Mouse (Mus musculus) kidney, postnatal 36 days (tissue): ENCODE measurements around the gene Ghrh.
"Not testable (repeated sequence)": the region's sequence is repeated elsewhere in the genome, so short reads cannot be mapped to it uniquely, and the experiment has no call there.

Source experiments
- DNase-seq, 2 experiments: peaks; one replicate each; pipeline ENCODE4 v3.0.0; 2021 to 2022; ENCODE audit warnings: mixed read lengths in 2 of 2

Ghrh gene

DNA sequence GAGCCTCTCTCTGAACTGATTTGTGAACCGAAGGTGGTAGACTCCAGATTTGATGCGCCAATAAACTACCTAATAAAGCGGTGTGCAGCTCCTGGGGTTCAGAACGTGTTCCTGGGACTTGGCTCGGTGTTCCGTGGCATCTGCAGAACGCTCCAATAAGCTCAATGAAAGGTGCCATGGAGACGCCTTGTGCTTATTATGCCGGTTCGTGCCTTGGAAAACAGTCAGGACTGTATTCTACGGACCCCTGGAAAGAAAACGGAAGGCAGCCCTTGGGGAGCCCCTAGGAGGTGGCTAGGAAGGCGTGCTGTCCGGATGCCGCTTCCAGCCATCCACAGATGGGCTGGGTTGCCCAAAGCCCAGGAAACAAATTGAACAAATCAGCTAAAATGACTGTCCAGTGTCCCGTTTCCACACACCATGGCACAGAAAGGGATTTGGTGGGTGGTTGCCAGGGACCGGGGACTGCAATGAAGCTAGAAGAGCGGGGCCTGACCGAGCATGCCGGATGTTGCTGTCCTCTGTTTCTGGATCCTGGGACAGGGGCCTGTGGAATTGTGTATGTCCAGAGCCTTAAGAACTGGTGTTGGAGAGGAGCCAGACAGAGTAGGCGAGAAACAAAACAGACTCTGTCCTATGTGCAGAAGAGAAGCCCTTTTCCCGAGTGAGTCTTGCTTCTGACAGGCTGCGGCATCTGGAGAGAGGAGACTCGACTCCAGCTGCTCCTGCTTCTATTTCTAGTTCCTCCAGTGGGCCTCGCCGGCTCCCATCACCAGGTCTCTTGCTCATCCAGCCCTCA lies at the start of gene Ghrh:
TSS of gene Ghrh (minus strand) at position 146 of the 799 bp plus-strand sequence.
- DNase-seq: no peak

DNA sequence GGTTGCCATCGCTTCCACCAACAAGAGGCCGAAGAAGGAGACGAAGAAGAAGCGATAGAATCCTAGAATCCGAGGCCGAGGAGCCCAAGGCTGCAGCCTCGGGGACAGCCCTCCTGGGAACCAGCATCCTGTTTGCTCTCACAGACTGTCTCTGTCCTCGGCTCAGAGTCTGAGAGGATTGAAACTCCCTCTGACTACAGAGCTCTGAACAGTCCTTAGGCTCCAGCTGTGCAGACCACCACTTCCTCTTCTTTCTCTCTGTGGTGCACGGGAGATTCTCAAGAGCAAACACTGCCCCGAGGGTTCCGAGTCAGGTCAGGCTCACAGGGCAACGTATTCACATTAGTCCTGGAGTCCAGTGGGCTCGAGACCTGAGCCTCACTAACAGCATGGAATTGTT lies 48.7 kb upstream of the Ghrh start:
- no peak for DNase-seq

DNA sequence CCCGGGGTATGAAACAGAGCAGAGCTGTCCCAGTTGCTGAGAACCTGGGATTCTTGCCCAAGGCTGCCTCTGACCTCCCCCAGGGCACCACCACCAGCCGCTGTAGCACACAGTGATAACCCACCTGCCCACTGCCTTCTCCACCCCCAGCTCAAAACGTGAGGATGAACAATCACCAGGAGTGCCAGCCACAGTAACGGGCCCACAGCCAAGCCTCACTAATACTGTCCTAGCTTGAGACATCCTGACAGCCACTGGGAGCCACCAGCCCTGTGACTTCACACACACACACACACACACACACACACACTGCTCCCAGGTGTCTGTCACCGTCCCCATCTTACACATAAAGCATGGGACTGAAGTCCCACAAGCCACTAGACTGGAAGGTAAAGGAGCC lies 48.1 kb upstream of the Ghrh start:
- no peak for DNase-seq

GRCm38 (mm10) chr2:157394868-157395267 lies 47.6 kb upstream of the Ghrh start:
- DNase-seq: no peak

DNA sequence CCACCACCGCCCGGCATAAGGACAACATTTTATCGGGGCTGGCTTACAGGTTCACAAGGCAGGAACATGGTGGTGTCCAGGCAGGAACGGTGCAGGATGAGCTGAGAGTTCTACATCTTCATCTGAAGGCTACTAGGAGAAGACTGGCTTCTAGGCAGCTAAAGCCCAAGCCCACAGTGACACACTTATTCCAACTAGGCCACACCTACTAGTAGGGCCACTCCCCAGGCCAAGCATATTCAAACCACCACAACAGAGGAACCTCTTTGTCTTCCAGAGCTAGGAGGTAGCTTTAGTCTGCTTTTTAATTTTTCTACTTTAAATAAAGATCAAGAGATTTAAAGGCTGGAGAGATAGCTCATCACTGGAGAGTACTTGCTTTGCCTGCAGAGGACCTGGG lies 46.2 kb upstream of the Ghrh start:
- DNase-seq: no peak

GRCm38 (mm10) chr2:157392331-157392730 lies 45.0 kb upstream of the Ghrh start:
- no peak for DNase-seq

DNA sequence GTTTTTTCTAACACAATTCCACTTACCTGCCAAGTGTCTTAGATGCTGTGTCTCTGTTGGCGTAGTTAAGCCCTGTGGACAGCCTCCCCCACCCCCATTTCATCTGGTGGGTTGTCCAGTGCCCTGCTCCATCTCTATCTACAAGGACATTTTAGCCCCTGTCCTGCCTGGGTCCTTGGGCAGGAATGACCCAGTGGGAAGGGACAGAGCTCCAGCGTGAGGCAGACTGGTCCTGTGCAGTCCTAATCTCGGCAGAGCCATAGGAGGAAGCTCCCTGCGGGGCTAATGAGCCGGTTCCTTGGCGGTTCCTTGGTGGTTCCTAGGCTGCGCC lies 42.2 kb upstream of the Ghrh start:
- no peak for DNase-seq

DNA sequence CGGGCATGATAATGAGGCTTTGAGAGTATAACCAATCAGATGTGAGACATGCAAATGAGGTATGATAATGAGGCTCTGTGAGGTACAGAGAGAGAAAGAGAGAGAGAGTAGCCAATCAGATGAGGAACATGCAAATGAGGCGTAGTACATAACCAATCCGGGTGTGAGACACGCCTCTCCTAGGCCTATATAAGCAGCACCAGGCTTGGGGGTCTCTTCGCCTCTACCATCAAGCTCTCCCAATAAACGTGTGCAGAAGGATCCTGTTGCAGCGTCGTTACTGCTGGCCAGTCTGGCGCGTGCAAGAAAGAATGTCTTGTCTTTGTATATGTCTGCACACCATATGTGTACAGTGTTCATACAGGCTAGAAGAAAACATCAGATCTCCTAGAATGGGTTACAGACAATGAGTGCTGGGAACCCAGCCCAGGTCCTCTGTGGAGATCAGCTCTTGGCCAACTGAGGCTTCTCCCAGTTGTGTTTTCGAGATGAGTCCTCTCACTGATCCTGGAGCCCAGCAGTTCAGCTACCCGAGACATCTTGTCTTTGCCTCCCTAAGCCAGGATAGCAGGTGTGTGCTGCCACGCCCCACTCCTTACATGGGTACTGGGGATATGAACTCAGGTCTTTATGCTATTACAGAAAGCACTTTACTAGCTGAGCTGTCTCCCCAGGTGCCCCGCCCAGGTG lies 41.7 kb upstream of the Ghrh start:
- not testable (repeated sequence) for DNase-seq

GRCm38 (mm10) chr2:157384836-157385235 lies 37.5 kb upstream of the Ghrh start:
- no peak for DNase-seq

DNA sequence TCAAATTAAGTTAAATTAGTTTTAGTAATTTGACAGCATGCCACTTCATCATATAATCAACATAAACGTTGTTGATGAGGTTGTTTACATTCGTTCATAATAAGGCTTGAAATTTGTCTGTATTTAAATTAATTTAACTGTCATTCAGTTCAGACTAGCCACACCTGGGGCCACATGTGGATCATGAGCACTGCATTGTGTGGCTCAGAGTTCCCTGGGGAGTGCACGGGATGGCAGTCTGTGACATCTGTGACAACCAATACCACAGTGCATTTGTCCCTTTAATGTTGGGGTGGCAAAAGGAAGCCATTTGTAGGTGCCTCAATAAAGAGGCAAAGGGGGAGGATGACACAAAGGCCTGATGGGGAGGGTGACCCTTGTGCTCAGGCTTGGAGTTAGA lies 29.7 kb upstream of the Ghrh start:
- DNase-seq: no peak

DNA sequence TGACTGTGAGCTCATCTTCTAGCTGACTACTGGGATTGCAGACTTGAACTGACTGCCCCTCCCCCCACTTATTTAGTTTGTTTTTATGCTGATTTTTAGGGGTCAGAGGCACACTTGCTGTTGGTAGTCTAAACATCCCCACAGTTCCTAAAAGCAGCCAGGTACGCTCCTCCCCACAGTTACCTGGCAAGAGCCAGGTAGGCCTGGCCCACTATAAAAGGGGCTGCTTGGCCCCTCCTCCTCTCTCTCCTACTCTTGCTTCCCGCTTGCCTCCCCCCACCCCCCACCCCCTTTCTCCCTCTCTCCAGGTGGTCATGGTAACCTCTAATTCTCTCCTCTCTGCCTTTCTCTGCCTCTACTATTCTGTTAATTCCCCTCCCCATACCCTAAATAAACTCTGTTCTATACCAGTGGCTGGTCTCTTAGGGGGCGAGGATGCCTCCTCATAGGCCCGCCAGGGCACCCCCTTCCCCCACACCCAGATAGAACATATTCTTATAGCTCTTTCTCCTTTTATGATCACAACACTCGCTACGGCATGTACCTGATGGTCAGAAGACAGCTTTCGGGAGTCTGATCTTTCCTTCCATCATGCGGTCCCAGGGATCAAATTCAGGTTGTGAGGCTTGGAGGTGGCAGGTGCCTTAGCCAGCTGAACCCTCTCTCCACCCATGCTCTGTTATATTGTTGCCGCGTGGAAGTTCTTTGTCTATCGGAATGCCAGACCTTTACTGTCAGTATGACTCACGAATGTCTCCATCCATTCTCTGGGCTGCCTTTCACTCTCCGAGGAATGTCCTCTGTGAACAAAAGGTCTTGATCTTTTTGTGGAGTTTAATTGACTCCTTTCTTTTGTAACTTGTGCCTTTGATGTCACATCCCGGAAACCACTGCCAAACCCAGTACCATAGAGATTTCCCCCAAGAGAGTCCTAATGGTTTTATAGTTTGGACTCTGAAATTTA lies 28.8 kb upstream of the Ghrh start:
- no peak for DNase-seq

DNA sequence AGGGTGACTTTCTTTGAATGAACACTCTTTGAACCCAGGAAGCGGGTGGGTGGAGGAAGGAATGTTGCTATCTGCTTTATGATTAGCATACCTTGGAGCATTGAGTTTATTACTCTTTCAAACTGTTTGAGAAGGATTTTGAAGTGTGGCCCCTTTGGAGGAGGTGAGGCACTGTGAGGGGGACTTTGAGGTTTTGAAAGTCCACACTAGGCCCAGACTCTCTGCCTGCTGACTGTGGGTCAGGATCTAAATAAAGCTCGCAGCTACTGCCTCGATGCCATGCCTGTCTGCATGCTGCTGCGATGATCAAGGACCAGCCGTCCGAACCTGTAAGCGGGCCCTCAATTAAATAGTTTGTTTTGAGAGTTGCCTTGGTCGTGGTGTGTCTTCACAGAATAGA lies 27.7 kb upstream of the Ghrh start:
- DNase-seq: no peak

GRCm38 (mm10) chr2:157373681-157374080 lies 26.4 kb upstream of the Ghrh start:
- DNase-seq: no peak

DNA sequence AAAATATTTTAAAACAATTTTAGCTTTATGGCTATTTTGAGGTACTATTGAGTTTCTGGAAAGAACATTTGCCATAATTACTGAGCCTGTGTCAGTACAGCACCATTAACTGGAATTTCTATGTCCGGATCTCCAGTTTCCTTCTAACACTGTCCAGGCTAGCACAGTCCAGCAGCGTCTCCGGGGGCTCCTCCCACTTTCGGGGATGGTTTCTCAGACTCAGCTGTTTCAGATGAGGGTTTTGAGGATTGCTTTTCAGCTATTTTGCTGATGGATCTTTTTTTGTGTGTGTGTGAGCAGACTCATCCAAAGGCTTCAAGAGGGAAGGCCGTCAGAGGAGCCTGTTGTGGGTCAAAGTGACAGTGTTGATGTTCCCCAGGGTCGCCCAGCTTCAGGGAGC lies 24.4 kb upstream of the Ghrh start:
- peak; percentile 39 to 55 for DNase-seq

DNA sequence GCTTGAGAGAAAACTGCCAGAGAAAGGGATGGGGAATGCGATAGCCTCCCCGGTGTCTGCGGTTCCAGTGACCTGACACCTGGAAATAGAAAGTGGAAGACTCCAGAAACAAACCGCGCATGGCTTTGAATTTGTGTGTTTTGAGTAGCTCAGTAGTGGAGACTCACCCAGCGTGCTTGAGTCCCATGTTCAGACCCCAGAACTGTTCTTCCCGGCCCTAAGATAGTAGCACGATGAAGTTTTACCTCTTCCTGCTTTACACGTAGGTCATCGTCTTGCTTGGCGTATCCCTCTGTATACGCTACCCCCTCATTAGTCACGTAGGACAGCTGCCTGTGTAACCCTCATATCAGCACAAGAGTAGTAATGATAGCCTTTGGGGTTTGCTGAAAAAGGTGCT lies 20.7 kb upstream of the Ghrh start:
- DNase-seq: no peak

DNA sequence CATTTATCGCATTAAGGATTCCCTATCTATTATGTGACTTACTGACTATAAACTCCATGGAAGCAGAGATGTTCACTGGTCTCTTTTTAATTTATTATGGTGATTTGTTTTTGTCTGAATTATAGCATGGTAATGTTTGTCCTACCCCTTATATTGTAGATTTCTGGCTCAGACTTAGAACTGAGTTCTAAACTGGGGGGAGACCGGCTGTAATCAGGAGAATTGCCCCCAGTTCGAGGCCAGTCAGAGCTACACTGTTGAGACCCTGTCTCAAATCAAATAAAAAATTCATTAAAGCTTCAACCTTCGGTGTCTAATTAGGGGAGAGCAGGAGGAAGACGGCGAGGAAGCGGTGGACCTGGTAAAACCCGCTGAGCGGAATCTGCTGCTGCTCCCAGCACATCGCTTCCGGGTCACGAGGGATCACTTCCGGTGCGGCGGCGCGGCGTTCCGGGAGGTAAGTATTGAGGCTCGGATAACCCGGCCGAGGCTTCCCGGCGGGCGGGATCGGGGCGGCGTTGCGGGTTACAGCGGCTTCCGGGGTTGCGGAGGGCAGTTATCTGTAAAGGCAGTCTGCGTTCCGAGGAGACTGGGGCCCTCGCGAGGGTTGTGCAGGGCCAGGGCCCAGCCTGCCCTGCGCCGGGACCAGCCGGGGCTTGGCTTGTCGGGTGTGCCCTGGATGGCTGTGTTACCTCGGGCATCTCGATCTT lies 20.0 kb upstream of the Ghrh start, which contains the start of gene Manbal:
TSS of gene Manbal (plus strand) at position 411 of the 710 bp plus-strand sequence.
- peak; percentile 96 to 98 for DNase-seq

DNA sequence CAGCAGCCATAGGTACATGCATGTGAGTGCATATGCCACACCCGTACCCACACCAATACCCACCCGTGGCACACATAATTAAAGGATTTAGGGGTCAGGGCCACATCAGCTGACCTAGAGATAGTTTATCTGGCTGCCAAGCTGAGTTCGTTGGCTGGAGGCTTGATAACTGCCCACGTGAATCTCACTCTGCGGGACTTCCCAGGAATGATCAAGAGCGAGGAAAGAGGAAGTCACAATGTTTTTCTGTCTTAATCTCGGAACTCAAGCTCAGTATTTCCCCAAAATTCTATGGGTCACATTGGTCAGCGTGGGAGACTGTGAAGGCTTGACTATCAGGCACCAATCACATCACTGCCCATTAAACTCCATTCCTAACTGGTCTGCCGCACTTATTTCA lies 19.5 kb upstream of the Ghrh start:
- no peak for DNase-seq

DNA sequence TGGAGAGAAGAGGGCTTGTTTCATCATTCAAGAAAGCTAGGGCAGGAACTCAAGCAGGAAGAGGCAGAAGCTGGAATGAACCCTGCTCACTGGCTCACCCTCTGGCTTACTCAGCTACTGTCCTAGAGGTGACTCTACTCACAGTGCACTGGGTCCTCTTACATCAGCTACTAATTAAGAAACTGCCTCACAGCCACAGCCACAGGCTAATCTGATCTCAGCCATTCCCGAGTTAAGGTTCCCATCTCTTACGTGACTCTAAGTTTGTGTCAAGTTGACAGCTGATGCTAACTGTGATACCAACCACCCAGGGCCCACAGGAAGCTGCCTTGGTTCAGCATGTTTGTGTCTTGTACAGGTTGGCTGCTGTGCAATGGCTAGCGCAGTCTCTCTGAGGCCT lies 15.7 kb upstream of the Ghrh start:
- no peak for DNase-seq

DNA sequence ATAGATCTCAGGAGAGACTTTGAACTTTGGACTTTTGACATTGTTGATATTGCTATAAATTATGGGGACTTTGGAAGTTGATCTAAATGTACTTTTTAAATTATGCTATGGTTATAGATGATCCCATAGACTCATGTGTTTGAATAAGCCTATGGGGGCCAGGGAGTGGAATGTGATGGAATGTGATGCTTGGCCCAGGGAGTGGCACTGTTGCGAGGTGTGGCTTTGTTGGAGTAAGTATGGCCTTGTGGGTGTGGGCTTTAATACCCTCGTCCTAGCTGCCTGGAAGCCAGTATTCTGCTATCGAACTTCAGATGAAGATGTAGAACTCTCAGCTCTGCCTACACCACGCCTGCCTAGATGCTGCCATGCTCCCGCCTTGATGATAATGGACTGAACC lies 12.7 kb upstream of the Ghrh start:
- no peak for DNase-seq

DNA sequence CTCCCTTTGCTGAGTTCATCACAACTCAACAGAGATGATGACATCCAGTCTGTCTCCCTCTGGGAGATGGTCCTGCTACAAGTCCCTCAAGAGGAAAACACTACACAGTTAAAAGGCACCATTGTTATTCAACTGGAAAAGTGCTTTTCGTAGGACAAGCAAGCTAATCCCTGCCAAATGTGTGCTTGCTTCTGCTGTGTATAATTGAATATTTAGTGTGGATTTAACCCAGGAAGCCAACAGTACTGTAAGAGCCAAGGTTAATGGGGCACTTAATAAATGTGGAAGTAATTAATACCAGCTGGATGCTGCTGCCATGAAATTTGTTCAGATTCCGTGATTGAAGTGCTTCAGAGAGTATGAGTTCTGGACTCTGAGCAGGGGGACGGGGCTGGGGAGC lies 6.8 kb upstream of the Ghrh start:
- DNase-seq: no peak

DNA sequence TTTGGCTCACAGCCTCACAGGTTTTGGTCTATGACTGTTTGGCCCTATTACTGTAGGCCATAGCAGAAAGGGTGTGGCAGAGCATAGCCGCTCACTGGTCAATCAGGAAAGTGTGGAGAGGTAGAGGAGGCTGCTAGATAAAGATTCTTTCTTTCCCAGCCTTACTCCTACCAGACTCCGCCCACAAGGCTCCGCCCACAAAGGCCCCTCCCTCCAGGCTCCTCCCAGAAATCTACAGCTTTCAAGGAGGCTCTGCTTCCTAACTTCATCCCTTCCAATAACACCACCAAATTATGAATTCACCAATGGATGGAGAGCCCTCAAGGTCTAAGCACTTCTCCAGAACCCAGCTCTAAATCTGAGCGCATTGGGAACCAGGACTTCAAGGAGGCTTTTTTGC lies 5.9 kb upstream of the Ghrh start:
- DNase-seq: no peak

GRCm38 (mm10) chr2:157349121-157349778 lies 1.9 kb upstream of the Ghrh start:
- DNase-seq: no peak
